Mouse (Mus musculus): ENCODE measurements around the gene Oxct1. TPM values are rescaled to one million over a fixed set of nuclear protein-coding genes. Genes with fewer than 3 reads are reported as not detected.

Oxct1 gene
- total RNA-seq (2023), result 75.1 TPM

GRCm38 (mm10) chr15:4026231-4026773 lies at the start of gene Oxct1:
TSS of gene Oxct1 (plus strand) at chr15:4026383.

GRCm38 (mm10) chr15:3979061-3979848 lies 46.9 kb upstream of the Oxct1 start, which contains the start of gene Fbxo4:
TSS of gene Fbxo4 (minus strand) at chr15:3979573.

DNA sequence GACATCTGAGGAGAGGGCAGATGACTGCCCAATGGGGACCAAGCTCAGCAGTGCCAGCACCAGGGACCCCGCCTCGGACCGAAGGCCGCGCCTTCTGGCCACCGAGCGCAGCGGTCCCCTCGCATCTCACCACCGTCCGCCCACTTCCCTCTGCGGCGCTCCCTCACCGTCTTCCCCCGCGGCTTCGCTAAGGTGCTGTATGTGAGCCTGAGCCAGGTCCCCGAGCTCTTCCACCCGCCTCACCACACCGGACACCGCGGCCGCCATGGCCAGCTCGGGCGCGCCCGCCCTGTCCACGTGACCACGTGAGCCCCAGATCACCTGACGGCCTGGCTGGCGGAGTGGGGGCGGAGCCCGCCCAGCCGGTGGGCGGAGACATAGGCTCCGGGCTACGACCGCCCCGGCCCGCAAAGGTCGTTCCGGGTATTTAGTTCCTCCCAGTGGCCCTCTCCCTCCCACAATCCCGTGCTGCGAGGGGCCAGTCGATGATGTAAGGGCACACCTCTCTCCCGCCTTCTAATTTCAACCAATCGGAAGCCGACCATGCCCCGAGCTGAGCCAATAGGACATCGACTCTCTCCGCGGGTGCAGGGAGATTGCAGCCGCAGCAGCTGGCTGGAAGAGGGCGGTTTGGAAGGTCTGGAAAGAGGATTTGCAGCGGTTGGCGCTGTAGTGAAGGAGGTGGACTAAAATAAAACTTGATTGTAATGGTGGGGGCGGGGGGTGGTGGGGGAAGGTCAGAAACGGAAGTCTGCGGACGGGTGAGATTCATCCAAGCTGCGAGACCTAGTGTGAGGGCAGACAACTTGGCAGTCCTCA lies 30.5 kb upstream of the Oxct1 start, which contains the start of gene AW549877:
Gene AW549877 (minus strand): TSS at position 297 of the 819 bp plus-strand sequence.

Other genes with a start within 250 kb of the Oxct1 start
- gene Fbxo4, start 46.8 kb upstream of the Oxct1 start, total RNA-seq (2023), result 14.3 TPM
- 45.0 TPM for gene AW549877, start 30.6 kb upstream of the Oxct1 start, total RNA-seq (2023)

All from CD8-positive naive resting alpha-beta T cell, adult 57 days (primary cell).